Mouse (Mus musculus): ENCODE measurements around the gene Ssr2. TPM values are rescaled to one million over a fixed set of nuclear protein-coding genes. Genes with fewer than 3 reads are reported as not detected.
"Not testable (repeated sequence)": the region's sequence is repeated elsewhere in the genome, so short reads cannot be mapped to it uniquely, and the experiment has no call there.

The Ssr2 gene
- polyA plus RNA-seq, 1 experiment = 6.5 TPM

DNA sequence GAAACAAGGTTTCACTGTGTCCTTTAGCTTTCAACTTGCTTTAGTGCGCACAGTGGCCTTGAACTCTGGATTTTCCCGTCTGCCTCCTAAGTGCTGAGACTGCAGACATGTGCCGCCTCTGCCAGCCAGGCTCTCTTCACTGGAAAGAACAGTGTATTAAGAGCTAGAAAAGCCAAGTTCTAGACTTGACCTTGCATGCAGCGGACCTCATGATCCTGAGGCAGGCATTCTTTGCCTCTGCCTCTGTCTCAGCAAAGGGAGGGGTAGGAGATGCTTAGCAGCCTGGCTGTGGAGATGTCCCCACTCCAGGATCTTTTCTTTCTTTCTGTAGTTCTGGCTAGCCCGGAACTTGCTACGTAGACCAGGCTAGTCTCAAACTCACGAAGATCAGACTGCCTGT is 29.2 kb downstream of the Ssr2 start:
- TF ChIP-seq GATA1 (IDR thresholded peaks at IDR 0.05; ENCODE audit: low read length) = no peak
- TF ChIP-seq TAL1 (IDR thresholded peaks at IDR 0.05; ENCODE audit: low read length) = no peak
- peaks cover 15% of the 10 kb centered on the region for H3K4me1 ChIP-seq (ENCODE audit: control insufficient read depth)
- H3K9me3 ChIP-seq (ENCODE audit: control insufficient read depth, low read length) = no peaks in the 10 kb centered on the region
- no peaks in the 10 kb centered on the region for H3K36me3 ChIP-seq (ENCODE audit: control insufficient read depth)
- no peak overlapping the region for H3K4me3 ChIP-seq (replicated peaks)
- H3K27me3 ChIP-seq (ENCODE audit: control insufficient read depth) = no peaks in the 10 kb centered on the region

- H3K4me1 ChIP-seq (ENCODE audit: control insufficient read depth) = peaks cover 15% of the 10 kb centered on the region
- not testable (repeated sequence) for H3K9me3 ChIP-seq (ENCODE audit: control insufficient read depth, low read length); H3K36me3 ChIP-seq (ENCODE audit: control insufficient read depth); H3K4me3 ChIP-seq (replicated peaks); H3K27me3 ChIP-seq (ENCODE audit: control insufficient read depth)
Observed at GRCm38 (mm10) chr3:88605666-88606065, 30.0 kb downstream of the Ssr2 start, which contains the start of gene Arhgef2. Gene Arhgef2 (plus strand): TSS chr3:88605966.

- Histone ChIP-seq H3K9me3 (ENCODE audit: control insufficient read depth, low read length) (no peaks in the 10 kb centered on the region), H3K27me3 (ENCODE audit: control insufficient read depth) (no peaks in the 10 kb centered on the region), H3K4me3 (replicated peaks) (no peak overlapping the region), H3K4me1 (ENCODE audit: control insufficient read depth) (peaks cover 15% of the 10 kb centered on the region), H3K36me3 (ENCODE audit: control insufficient read depth) (no peaks in the 10 kb centered on the region)
- TF ChIP-seq TAL1 (IDR thresholded peaks at IDR 0.05; ENCODE audit: low read length) (no peak), GATA1 (IDR thresholded peaks at IDR 0.05; ENCODE audit: low read length) (no peak)
Observed at GRCm38 (mm10) chr3:88607065-88607757, 31.5 kb downstream of the Ssr2 start.

DNA sequence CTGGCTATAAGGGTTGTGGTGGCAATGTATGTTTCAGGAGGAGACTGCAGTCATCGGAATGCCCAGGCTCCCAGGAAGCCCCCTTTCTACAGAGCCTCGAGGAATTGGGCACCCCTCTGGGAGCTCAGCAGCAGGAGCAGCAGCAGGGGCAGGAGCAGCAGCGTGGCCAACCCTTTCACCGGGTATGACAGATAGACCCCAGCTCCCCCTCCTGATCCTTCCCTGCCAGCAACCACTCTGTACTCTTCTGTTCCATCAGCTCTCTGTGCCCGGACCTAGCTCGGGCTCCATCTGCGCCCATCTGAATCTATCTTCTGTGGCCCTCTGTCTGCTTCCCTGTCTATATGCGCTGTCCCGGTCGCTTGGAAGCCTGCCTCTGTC is 32.1 kb downstream of the Ssr2 start:
- TF ChIP-seq TAL1 (IDR thresholded peaks at IDR 0.05; ENCODE audit: low read length) (no peak), GATA1 (IDR thresholded peaks at IDR 0.05; ENCODE audit: low read length) (no peak)

GRCm38 (mm10) chr3:88609066-88609465 is 33.4 kb downstream of the Ssr2 start:
- TF ChIP-seq GATA1 (IDR thresholded peaks at IDR 0.05; ENCODE audit: low read length) (no peak), TAL1 (IDR thresholded peaks at IDR 0.05; ENCODE audit: low read length) (no peak)
- Histone ChIP-seq H3K4me1 (ENCODE audit: control insufficient read depth) (peaks cover 12% of the 10 kb centered on the region), H3K4me3 (replicated peaks) (no peak overlapping the region), H3K36me3 (ENCODE audit: control insufficient read depth) (no peaks in the 10 kb centered on the region), H3K9me3 (ENCODE audit: control insufficient read depth, low read length) (no peaks in the 10 kb centered on the region), H3K27me3 (ENCODE audit: control insufficient read depth) (no peaks in the 10 kb centered on the region)

More for the DNA sequence above, 32.1 kb downstream of the Ssr2 start:
- Histone ChIP-seq H3K9me3 (ENCODE audit: control insufficient read depth, low read length) (no peaks in the 10 kb centered on the region), H3K4me1 (ENCODE audit: control insufficient read depth) (peaks cover 15% of the 10 kb centered on the region), H3K27me3 (ENCODE audit: control insufficient read depth) (no peaks in the 10 kb centered on the region), H3K4me3 (replicated peaks) (no peak overlapping the region), H3K36me3 (ENCODE audit: control insufficient read depth) (no peaks in the 10 kb centered on the region)

DNA sequence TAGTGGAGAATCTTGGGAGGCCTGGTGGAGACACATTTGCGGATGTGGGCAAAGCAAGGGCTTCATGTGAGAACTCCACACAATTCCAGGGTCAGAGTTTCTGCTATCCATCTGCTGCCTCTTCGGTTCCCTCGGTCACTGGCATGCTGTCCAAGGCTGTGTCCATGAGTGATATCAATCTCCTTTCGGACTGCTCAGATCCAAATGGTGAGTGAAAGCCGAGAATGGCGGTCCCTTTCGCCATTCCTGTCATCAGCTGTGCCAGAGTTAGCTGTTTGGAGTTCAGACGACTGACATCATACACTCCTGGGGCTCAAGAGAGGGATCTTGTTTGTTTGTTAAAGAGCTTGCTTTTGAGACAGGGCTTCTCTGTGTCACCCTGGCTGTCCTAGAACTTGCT is 38.7 kb downstream of the Ssr2 start:
- Histone ChIP-seq H3K4me1 (ENCODE audit: control insufficient read depth) (peaks cover 14% of the 10 kb centered on the region), H3K9me3 (ENCODE audit: control insufficient read depth, low read length) (no peaks in the 10 kb centered on the region), H3K36me3 (ENCODE audit: control insufficient read depth) (no peaks in the 10 kb centered on the region), H3K4me3 (replicated peaks) (no peak overlapping the region), H3K27me3 (ENCODE audit: control insufficient read depth) (no peaks in the 10 kb centered on the region)
- TF ChIP-seq GATA1 (IDR thresholded peaks at IDR 0.05; ENCODE audit: low read length) = no peak
- TF ChIP-seq TAL1 (IDR thresholded peaks at IDR 0.05; ENCODE audit: low read length) = no peak

GRCm38 (mm10) chr3:88615117-88615516 is 39.4 kb downstream of the Ssr2 start:
- Histone ChIP-seq H3K36me3 (ENCODE audit: control insufficient read depth) (no peaks in the 10 kb centered on the region), H3K4me1 (ENCODE audit: control insufficient read depth) (peaks cover 20% of the 10 kb centered on the region), H3K9me3 (ENCODE audit: control insufficient read depth, low read length) (no peaks in the 10 kb centered on the region), H3K4me3 (replicated peaks) (no peak overlapping the region), H3K27me3 (ENCODE audit: control insufficient read depth) (peaks cover 6% of the 10 kb centered on the region)
- no peak for TF ChIP-seq GATA1 (IDR thresholded peaks at IDR 0.05; ENCODE audit: low read length)
- TF ChIP-seq TAL1 (IDR thresholded peaks at IDR 0.05; ENCODE audit: low read length) = no peak

GRCm38 (mm10) chr3:88615902-88616391 is 40.3 kb downstream of the Ssr2 start:
- peaks cover 14% of the 10 kb centered on the region for H3K27me3 ChIP-seq (ENCODE audit: control insufficient read depth)
- no peaks in the 10 kb centered on the region for H3K9me3 ChIP-seq (ENCODE audit: control insufficient read depth, low read length)
- TF ChIP-seq TAL1 (IDR thresholded peaks at IDR 0.05; ENCODE audit: low read length) (no peak), GATA1 (IDR thresholded peaks at IDR 0.05; ENCODE audit: low read length) (no peak)
- no peaks in the 10 kb centered on the region for H3K36me3 ChIP-seq (ENCODE audit: control insufficient read depth)
- H3K4me3 ChIP-seq (replicated peaks) = no peak overlapping the region
- peaks cover 28% of the 10 kb centered on the region for H3K4me1 ChIP-seq (ENCODE audit: control insufficient read depth)

GRCm38 (mm10) chr3:88616951-88617500 is 41.4 kb downstream of the Ssr2 start:
- Histone ChIP-seq H3K9me3 (ENCODE audit: control insufficient read depth, low read length) (no peaks in the 10 kb centered on the region), H3K36me3 (ENCODE audit: control insufficient read depth) (no peaks in the 10 kb centered on the region), H3K4me1 (ENCODE audit: control insufficient read depth) (peaks cover 39% of the 10 kb centered on the region), H3K4me3 (replicated peaks) (no peak overlapping the region), H3K27me3 (ENCODE audit: control insufficient read depth) (peaks cover 25% of the 10 kb centered on the region)
- TF ChIP-seq GATA1 (IDR thresholded peaks at IDR 0.05; ENCODE audit: low read length) = no peak
- no peak for TF ChIP-seq TAL1 (IDR thresholded peaks at IDR 0.05; ENCODE audit: low read length)
